In genomic region chr3:41422615-41423579, GRCm38 (mm10) we compare ENCODE assay signal across 10 mouse cellular contexts.
A peak's percentile ranks its signal among the peaks of the same experiment; 100 is the strongest.
DNase-seq lines count a peak whose midpoint lies in the region; ATAC-seq and TF ChIP-seq lines count a peak whose summit lies in the region.
"Had no signal": no experiment of that assay in that cellular context is flagged by ENCODE, and none has a peak within 500 bp of the region (broad histone marks: within the 10 kb centered on the region; RNA-seq: fewer than 3 reads in every experiment).

No protein-coding gene starts in this region.

- H3K27me3 ChIP-seq in midbrain, postnatal 0 days (ENCODE audit: insufficient read depth, low read length): no peaks in the 10 kb centered on the region
- H3K27me3 ChIP-seq in midbrain, embryonic 10.5 days (ENCODE audit: low read depth, poor library complexity, severe bottlenecking): 0 out of 2 replicates have a peak, but pooled peaks cover 7% of the 10 kb centered on the region
- H3K27me3 ChIP-seq in intestine, embryonic 14.5 days (replicated peaks; ENCODE audit: control insufficient read depth, insufficient read depth, low read length): no peaks in the 10 kb centered on the region
- H3K27me3 ChIP-seq in stomach, postnatal 0 days (ENCODE audit: control insufficient read depth, insufficient read depth, low read length): no peaks in the 10 kb centered on the region

- no peaks in the 10 kb centered on the region for H3K4me1 ChIP-seq in midbrain, postnatal 0 days (ENCODE audit: insufficient read depth, low read length)
- H3K4me1 ChIP-seq in midbrain, embryonic 10.5 days: peaks cover 18% of the 10 kb centered on the region
- H3K4me1 ChIP-seq in intestine, embryonic 14.5 days (replicated peaks; ENCODE audit: control insufficient read depth, insufficient read depth, low read length): peaks cover 9% of the 10 kb centered on the region; the same call in 1 of the 2 replicates
- H3K4me1 ChIP-seq in stomach, postnatal 0 days (replicated peaks; ENCODE audit: control insufficient read depth, insufficient read depth): peaks cover 3% of the 10 kb centered on the region; the same call in 1 of the 2 replicates

- H3K4me3 ChIP-seq in midbrain, postnatal 0 days (ENCODE audit: low read depth, low read length): no peak overlapping the region
- H3K4me3 ChIP-seq in midbrain, embryonic 10.5 days: no peak overlapping the region
- no peak overlapping the region for H3K4me3 ChIP-seq in intestine, embryonic 14.5 days (ENCODE audit: low read depth, low read length)
- H3K4me3 ChIP-seq in stomach, postnatal 0 days (ENCODE audit: low read depth, low read length): no peak overlapping the region

- no peak overlapping the region for H3K9ac ChIP-seq in midbrain, postnatal 0 days (replicated peaks; ENCODE audit: low read length, poor library complexity, severe bottlenecking)
- no peak overlapping the region for H3K9ac ChIP-seq in intestine, embryonic 14.5 days (ENCODE audit: low read length)
- no peak overlapping the region for H3K9ac ChIP-seq in stomach, postnatal 0 days (ENCODE audit: low read length)
- H3K9ac ChIP-seq: liver, embryonic 14.5 days had no signal

- ATAC-seq in midbrain, postnatal 0 days (ENCODE audit: low FRiP score): no peak
- ATAC-seq in intestine, embryonic 14.5 days (replicated peaks; ENCODE audit: low FRiP score, low TSS enrichment, low read depth): peak; percentile 71
- 0 out of 2 replicates have a peak, but pooled peaks have one; percentile 24 for ATAC-seq in stomach, postnatal 0 days (ENCODE audit: low FRiP score, low TSS enrichment)

- DNase-seq in heart, adult 11 months: peak; percentile 89
- no peak for DNase-seq in heart, postnatal 36 days
- DNase-seq in midbrain, postnatal 0 days (ENCODE audit: low spot score): peak; percentile 4
- DNase-seq in midbrain, embryonic 10.5 days (ENCODE audit: low spot score): no peak
- peak; percentile 68 for DNase-seq in intestine, embryonic 14.5 days (ENCODE audit: low spot score)
- peak; percentile 22 for DNase-seq in stomach, postnatal 0 days (ENCODE audit: low spot score)
- no peak for DNase-seq in frontal cortex, postnatal 25 days (ENCODE audit: low spot score in 2 of 2)
- DNase-seq in gastrocnemius, postnatal 4 days (ENCODE audit: low spot score in 2 of 2): no peak
- DNase-seq: adrenal gland, postnatal 10 days had no signal

- no peaks in the 10 kb centered on the region for H3K36me3 ChIP-seq in midbrain, postnatal 0 days (ENCODE audit: insufficient read depth, low read length)
- H3K36me3 ChIP-seq in midbrain, embryonic 10.5 days: no peaks in the 10 kb centered on the region
- H3K36me3 ChIP-seq in intestine, embryonic 14.5 days (ENCODE audit: control insufficient read depth, insufficient read depth, low read length): no peaks in the 10 kb centered on the region
- no peaks in the 10 kb centered on the region for H3K36me3 ChIP-seq in stomach, postnatal 0 days (ENCODE audit: control insufficient read depth, insufficient read depth, low read length)

- TF ChIP-seq CTCF in midbrain, postnatal 0 days (IDR thresholded peaks at IDR 0.05): no peak
- TF ChIP-seq CTCF in stomach, postnatal 0 days (IDR thresholded peaks at IDR 0.05; ENCODE audit: low read depth): no peak

- H3K9me3 ChIP-seq in midbrain, postnatal 0 days (ENCODE audit: low read length): no peaks in the 10 kb centered on the region
- H3K9me3 ChIP-seq in midbrain, embryonic 10.5 days (replicated peaks): no peaks in the 10 kb centered on the region
- no peaks in the 10 kb centered on the region for H3K9me3 ChIP-seq in intestine, embryonic 14.5 days (ENCODE audit: control insufficient read depth, low read length)
- no peaks in the 10 kb centered on the region for H3K9me3 ChIP-seq in stomach, postnatal 0 days (ENCODE audit: control insufficient read depth, low read length)

- no peak overlapping the region for H3K4me2 ChIP-seq in midbrain, postnatal 0 days (ENCODE audit: low read depth, low read length, poor library complexity, severe bottlenecking)
- peak overlapping the region; percentile 5; the same call in 1 of the 2 replicates for H3K4me2 ChIP-seq in intestine, embryonic 14.5 days (ENCODE audit: low read length)
- no peak overlapping the region for H3K4me2 ChIP-seq in stomach, postnatal 0 days (replicated peaks; ENCODE audit: low read depth)

- TF ChIP-seq EP300 in stomach, postnatal 0 days (optimal IDR thresholded peaks at IDR 0.05): no peak

- no peak overlapping the region for H3K27ac ChIP-seq in midbrain, postnatal 0 days (ENCODE audit: low read depth, low read length)
- no peak overlapping the region for H3K27ac ChIP-seq in midbrain, embryonic 10.5 days (replicated peaks)
- peak overlapping the region; percentile 17; the same call in 1 of the 2 replicates for H3K27ac ChIP-seq in intestine, embryonic 14.5 days (ENCODE audit: low read depth)
- H3K27ac ChIP-seq in stomach, postnatal 0 days (replicated peaks): no peak overlapping the region
- H3K27ac ChIP-seq: liver, embryonic 14.5 days had no signal

- intact Hi-C loops in heart, postnatal 36 days (cut with DNase I): no loop called here

- WGBS in midbrain, postnatal 0 days: 32% methylated on average over 14 of the region's 14 CpGs
- WGBS in midbrain, embryonic 10.5 days: 24% methylated on average over 14 of the region's 14 CpGs
- 13% methylated on average over 14 of the region's 14 CpGs for WGBS in intestine, embryonic 14.5 days
- WGBS in stomach, postnatal 0 days: 24% methylated on average over 14 of the region's 14 CpGs

Comparison
In these comparisons a context has a peak if more than half of its experiments do, and no peak if none do; other contexts are left out.
1. DNase-seq: peak in heart, adult 11 months (single experiment), midbrain, postnatal 0 days (single experiment), intestine, embryonic 14.5 days (single experiment) and stomach, postnatal 0 days (single experiment); none in heart, postnatal 36 days (0 of 2), midbrain, embryonic 10.5 days (single experiment), frontal cortex, postnatal 25 days (0 of 2) and gastrocnemius, postnatal 4 days (0 of 2).